Mouse (Mus musculus) kidney, adult 2 months (tissue): Measurements from ENCODE around the gene Scel. TPM values are rescaled to one million over a fixed set of nuclear protein-coding genes. Genes with fewer than 3 reads are reported as not detected.

Experiments
- DNase-seq: peaks from one replicate; pipeline ENCODE4 v3.0.0; 2021
- H3K27ac ChIP-seq: fragments of 200-500 bp; 2 replicates; pipeline ENCODE4 v1.5.1; 2012; ENCODE audit warnings: low read depth, low read length, control low read depth, inconsistent platforms; ENCODE audit not compliant: insufficient read depth
- H3K27me3 ChIP-seq: fragments of 200-500 bp; replicated peaks from 2 replicates; pipeline ENCODE4 v1.6.1; 2012; ENCODE audit warnings: mild to moderate bottlenecking, moderate library complexity, low read length, inconsistent platforms; ENCODE audit not compliant: control insufficient read depth, insufficient read depth
- H3K36me3 ChIP-seq: fragments of 200-500 bp; 2 replicates; pipeline ENCODE4 v1.6.1; 2012; ENCODE audit warnings: mild to moderate bottlenecking, moderate library complexity, low read length, inconsistent platforms; ENCODE audit not compliant: control insufficient read depth, insufficient read depth
- H3K4me1 ChIP-seq: fragments of 200-500 bp; 2 replicates; pipeline ENCODE4 v1.6.1; 2011; ENCODE audit warnings: low read length; ENCODE audit not compliant: control insufficient read depth, insufficient read depth
- H3K4me3 ChIP-seq: fragments of 200-500 bp; 2 replicates; pipeline ENCODE4 v1.5.1; 2011; ENCODE audit warnings: mild to moderate bottlenecking, low read depth, low read length, control low read depth; ENCODE audit not compliant: insufficient read depth
- CTCF ChIP-seq: fragments of 200-500 bp; conservative IDR thresholded peaks from 2 replicates; pipeline ENCODE4 v1.5.1; 2011; ENCODE audit warnings: low read depth, mild to moderate bottlenecking, control low read depth, low read length, moderate library complexity, mixed read lengths; ENCODE audit not compliant: insufficient read depth, insufficient read length
- POLR2A ChIP-seq: fragments of 200-500 bp; IDR thresholded peaks from one replicate; pipeline ENCODE4 v1.6.1; 2011; ENCODE audit warnings: low read depth, low read length, control low read depth
- WGBS: fragments of 180-500 bp; shearing (Covaris S2); methylation state at CpG from one replicate; pipeline ENCODE4 v1.1.7; 2018; 5-methylcytosine and 5-hydroxymethylcytosine counted together
- polyA plus RNA-seq: library from polyadenylated mRNA; depleted of rRNA; stranded (reverse); fragments of >200 nt; gene quantifications from 2 replicates; pipeline ENCODE4 v1.2.3, GENCODE M21; 2012

Scel gene
- polyA plus RNA-seq, 1 experiment = 2.7 TPM

GRCm38 (mm10) chr14:103608063-103608462 lies 94.9 kb downstream of the Scel start:
- WGBS = 79% methylated on average over 8 of the region's 8 CpGs
- Histone ChIP-seq H3K36me3 (no peaks in the 10 kb centered on the region), H3K27me3 (no peaks in the 10 kb centered on the region), H3K4me3 (no peak overlapping the region), H3K27ac (no peak overlapping the region), H3K4me1 (no peaks in the 10 kb centered on the region)
- TF ChIP-seq CTCF = no peak
- no peak for TF ChIP-seq POLR2A
- DNase-seq = no peak

GRCm38 (mm10) chr14:103613573-103614271 lies 100.6 kb downstream of the Scel start:
- WGBS = 80% methylated on average over 6 of the region's 6 CpGs
- H3K4me1 ChIP-seq = no peaks in the 10 kb centered on the region
- TF ChIP-seq CTCF (no peak), POLR2A (no peak)
- no peak for DNase-seq
- H3K36me3 ChIP-seq = no peaks in the 10 kb centered on the region
- H3K4me3 ChIP-seq = no peak overlapping the region
- H3K27ac ChIP-seq = no peak overlapping the region
- no peaks in the 10 kb centered on the region for H3K27me3 ChIP-seq

- no peak for DNase-seq
Measured at GRCm38 (mm10) chr14:103614272-103614587, 101.1 kb downstream of the Scel start.

GRCm38 (mm10) chr14:103619756-103620155 lies 106.6 kb downstream of the Scel start:
- DNase-seq = no peak

More at GRCm38 (mm10) chr14:103614272-103614587, 101.1 kb downstream of the Scel start:
- no peaks in the 10 kb centered on the region for H3K36me3 ChIP-seq
- H3K27me3 ChIP-seq = no peaks in the 10 kb centered on the region
- 93% methylated on average over 4 of the region's 4 CpGs for WGBS
- H3K27ac ChIP-seq = no peak overlapping the region
- TF ChIP-seq POLR2A = no peak
- TF ChIP-seq CTCF = no peak
- no peak overlapping the region for H3K4me3 ChIP-seq
- H3K4me1 ChIP-seq = no peaks in the 10 kb centered on the region

GRCm38 (mm10) chr14:103621207-103621606 lies 108.1 kb downstream of the Scel start:
- TF ChIP-seq POLR2A = no peak
- H3K27ac ChIP-seq = no peak overlapping the region
- DNase-seq = no peak
- no peaks in the 10 kb centered on the region for H3K4me1 ChIP-seq
- H3K36me3 ChIP-seq = no peaks in the 10 kb centered on the region
- H3K4me3 ChIP-seq = no peak overlapping the region
- 91% methylated on average over 2 of the region's 2 CpGs for WGBS
- H3K27me3 ChIP-seq = no peaks in the 10 kb centered on the region

More at GRCm38 (mm10) chr14:103619756-103620155, 106.6 kb downstream of the Scel start:
- Histone ChIP-seq H3K27me3 (no peaks in the 10 kb centered on the region), H3K4me3 (no peak overlapping the region), H3K36me3 (no peaks in the 10 kb centered on the region), H3K27ac (no peak overlapping the region), H3K4me1 (no peaks in the 10 kb centered on the region)
- WGBS = 89% methylated on average over 4 of the region's 4 CpGs
- TF ChIP-seq CTCF (no peak), POLR2A (no peak)

- no peaks in the 10 kb centered on the region for H3K4me1 ChIP-seq
- no peak for DNase-seq
- no peaks in the 10 kb centered on the region for H3K36me3 ChIP-seq
- WGBS = 90% methylated on average over 6 of the region's 6 CpGs
- no peaks in the 10 kb centered on the region for H3K27me3 ChIP-seq
- TF ChIP-seq POLR2A (no peak), CTCF (no peak)
- no peak overlapping the region for H3K4me3 ChIP-seq
- no peak overlapping the region for H3K27ac ChIP-seq
Measured at GRCm38 (mm10) chr14:103626100-103626499, 113.0 kb downstream of the Scel start.

GRCm38 (mm10) chr14:103629639-103630364 lies 116.7 kb downstream of the Scel start:
- TF ChIP-seq CTCF (no peak), POLR2A (no peak)
- H3K4me3 ChIP-seq = no peak overlapping the region
- no peaks in the 10 kb centered on the region for H3K4me1 ChIP-seq
- H3K27ac ChIP-seq = no peak overlapping the region
- no peaks in the 10 kb centered on the region for H3K36me3 ChIP-seq
- DNase-seq = no peak
- 85% methylated on average over 7 of the region's 7 CpGs for WGBS
- H3K27me3 ChIP-seq = no peaks in the 10 kb centered on the region
